Mouse (Mus musculus): ENCODE data around the gene Ahsa2.
"Not testable (repeated sequence)": the region's sequence is repeated elsewhere in the genome, so short reads cannot be mapped to it uniquely, and the experiment has no call there.

Gene Ahsa2

DNA sequence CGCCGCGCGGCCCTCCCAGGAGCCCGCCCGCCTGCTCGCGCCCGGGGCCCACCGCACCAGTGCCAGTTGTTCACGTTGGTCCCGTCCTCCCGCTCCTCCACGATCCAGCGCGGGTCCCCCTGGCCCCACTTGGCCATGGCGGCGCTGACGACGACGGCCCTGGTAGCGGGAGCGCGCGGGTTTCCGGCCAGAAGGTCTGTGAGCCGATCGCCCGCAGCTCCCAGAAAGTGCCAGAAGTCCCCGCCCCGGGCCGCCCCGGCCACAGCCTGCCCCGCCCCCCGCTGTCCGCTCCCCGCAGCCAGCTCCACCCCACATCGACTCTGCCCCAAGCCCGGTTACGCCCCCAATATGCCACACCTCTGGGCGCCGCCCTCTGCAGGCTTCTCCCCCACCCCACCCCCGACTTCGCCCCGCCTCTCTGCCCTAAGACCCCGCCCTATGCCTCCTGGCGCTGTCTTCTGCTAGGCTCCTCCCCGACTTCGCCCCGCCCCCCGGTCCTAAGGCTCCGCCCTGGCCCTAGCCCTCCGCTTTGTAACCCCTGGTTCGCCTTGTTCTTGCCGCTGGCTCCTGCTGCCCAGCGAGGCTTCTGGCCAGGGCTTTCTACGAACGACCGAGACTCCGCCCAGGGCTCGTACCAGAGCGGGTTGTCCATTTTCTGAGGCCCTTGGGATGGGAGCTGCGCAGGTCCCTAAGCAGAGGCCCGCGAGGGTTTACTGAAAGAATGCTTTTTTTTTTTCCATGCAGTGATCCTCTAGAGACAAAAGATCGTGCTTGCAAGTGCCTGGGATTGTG lies at the start of gene Ahsa2:
Gene Ahsa2, minus strand, starts transcription at position 313 of the 792 bp plus-strand sequence.
- peak; percentile 96 for DNase-seq (ENCODE audit: low read depth, low spot score)

GRCm38 (mm10) chr11:23537446-23537845 lies 39.6 kb upstream of the Ahsa2 start:
- DNase-seq (ENCODE audit: low read depth, low spot score): no peak

- no peak for DNase-seq (ENCODE audit: low read depth, low spot score)
Measured at GRCm38 (mm10) chr11:23520473-23521205, 22.8 kb upstream of the Ahsa2 start, which contains the start of gene 1700093K21Rik. TSS of gene 1700093K21Rik (minus strand) at chr11:23521155.

GRCm38 (mm10) chr11:23518981-23519380 lies 21.2 kb upstream of the Ahsa2 start:
- no peak for DNase-seq (ENCODE audit: low read depth, low spot score)

GRCm38 (mm10) chr11:23515315-23515714 lies 17.5 kb upstream of the Ahsa2 start:
- DNase-seq (ENCODE audit: low read depth, low spot score): no peak

- DNase-seq (ENCODE audit: low read depth, low spot score): not testable (repeated sequence)
Measured at GRCm38 (mm10) chr11:23514785-23515184, 17.0 kb upstream of the Ahsa2 start.

DNA sequence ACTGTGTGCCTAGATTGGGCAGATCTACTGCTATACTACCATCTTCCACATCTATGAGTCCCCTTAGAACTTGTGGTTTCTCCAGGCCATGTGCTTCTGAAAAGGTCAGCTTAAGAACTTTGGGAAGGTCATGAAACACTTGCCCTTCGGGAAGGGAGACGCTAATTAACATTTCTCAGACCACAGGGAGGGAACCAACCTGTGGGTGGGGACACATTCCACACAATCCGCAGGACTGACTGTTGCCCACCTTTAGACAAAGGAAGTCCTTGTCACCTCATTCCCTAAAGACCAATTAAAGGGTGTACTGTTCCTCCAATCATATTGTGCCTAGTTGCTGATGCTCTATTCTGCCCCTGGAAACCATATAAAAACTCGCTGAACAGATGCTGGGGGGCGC lies 7.0 kb upstream of the Ahsa2 start:
- not testable (repeated sequence) for DNase-seq (ENCODE audit: low read depth, low spot score)

- DNase-seq (ENCODE audit: low read depth, low spot score): no peak
Measured at GRCm38 (mm10) chr11:23498609-23499008, 779 bp upstream of the Ahsa2 start.

DNA sequence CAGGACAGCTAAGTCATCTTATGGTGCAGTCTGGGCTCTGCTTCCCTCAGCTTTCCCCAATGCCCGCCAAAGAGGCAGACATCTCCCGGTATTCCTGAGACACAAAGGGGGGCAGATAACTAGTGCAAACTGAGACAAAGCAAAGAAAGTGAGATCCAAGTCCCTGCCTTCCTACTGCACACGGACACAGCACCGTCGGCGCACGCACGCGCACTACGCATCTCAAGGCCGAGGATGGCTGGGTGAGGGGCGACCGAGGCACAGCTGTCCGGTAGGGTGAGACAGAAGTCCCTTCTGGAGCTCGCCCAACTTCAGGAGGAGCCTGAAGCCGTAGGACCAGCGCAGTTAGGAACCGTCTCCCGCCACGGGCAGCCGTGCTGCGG lies 504 bp downstream of the Ahsa2 start:
- peak; percentile 65 for DNase-seq (ENCODE audit: low read depth, low spot score)

DNA sequence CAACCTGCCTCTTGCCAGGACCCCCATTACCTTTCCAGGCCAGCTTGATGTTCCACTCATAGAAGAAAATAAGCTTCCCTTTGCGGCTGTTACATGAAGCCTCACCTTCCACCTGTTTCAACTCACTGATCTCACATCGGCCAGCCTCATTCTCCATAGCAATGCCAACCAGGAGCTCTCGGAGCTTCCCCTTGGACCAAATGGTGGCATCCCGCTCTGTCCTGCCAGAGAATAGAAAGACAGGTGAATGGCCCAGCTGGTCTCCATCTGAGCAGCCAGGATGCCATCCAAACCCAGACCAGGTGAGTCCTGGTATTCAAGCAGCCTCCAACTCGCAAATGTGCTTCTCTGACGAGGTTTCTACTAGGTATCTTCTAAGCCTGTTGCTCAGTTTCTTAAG lies 1.2 kb downstream of the Ahsa2 start:
- no peak for DNase-seq (ENCODE audit: low read depth, low spot score)

- no peak for DNase-seq (ENCODE audit: low read depth, low spot score)
Measured at GRCm38 (mm10) chr11:23495231-23495630, 2.6 kb downstream of the Ahsa2 start.

GRCm38 (mm10) chr11:23492048-23492790 lies 5.6 kb downstream of the Ahsa2 start:
- DNase-seq (ENCODE audit: low read depth, low spot score): no peak

DNA sequence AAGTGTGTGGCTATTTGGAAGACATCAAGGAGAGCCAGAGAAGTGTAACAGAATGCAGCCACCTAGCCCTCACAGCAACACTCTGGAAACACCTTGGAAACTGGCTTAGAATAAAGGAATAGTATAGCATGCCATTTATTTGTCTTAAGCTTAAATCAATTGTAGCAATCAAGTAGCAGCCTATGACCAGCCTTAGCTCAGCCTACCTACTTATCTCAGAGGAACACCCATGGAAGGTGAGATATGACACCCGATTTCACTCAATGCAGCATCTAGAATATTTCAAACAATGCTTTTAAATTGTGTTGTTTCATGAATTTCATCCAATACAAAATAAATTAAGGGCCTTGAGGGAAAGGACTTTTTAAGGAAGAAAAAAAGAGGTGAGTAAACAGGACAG lies 7.9 kb downstream of the Ahsa2 start:
- no peak for DNase-seq (ENCODE audit: low read depth, low spot score)

- not testable (repeated sequence) for DNase-seq (ENCODE audit: low read depth, low spot score)
Measured at GRCm38 (mm10) chr11:23465862-23466261, 32.0 kb downstream of the Ahsa2 start.

Data from embryo, embryonic 11.5 days (tissue).